Mouse (Mus musculus) CH12.LX (cell line): Measurements from ENCODE around the gene Bcdin3d. TPM values are rescaled to one million over a fixed set of nuclear protein-coding genes. Genes with fewer than 3 reads are reported as not detected.

Experiments used
- DNase-seq: peaks from one replicate; pipeline ENCODE4 v3.0.0-alpha.2; 2013; ENCODE audit errors: extremely low read depth
- H3K27ac ChIP-seq: 2 replicates; pipeline ENCODE4 v1.5.1; 2012; ENCODE audit warnings: low read depth, mild to moderate bottlenecking, control low read depth, moderate library complexity; ENCODE audit not compliant: insufficient read depth
- H3K27me3 ChIP-seq: replicated peaks from 2 replicates; pipeline ENCODE3; 2012; ENCODE audit warnings: inconsistent platforms
- H3K36me3 ChIP-seq, 2 experiments: replicated peaks in 1 of 2; 2 replicates each; pipeline versions ENCODE3 to v1.6.1; 2012; ENCODE audit warnings: inconsistent platforms in 1 of 2, low read length in 1 of 2, mild to moderate bottlenecking in 1 of 2, mixed read lengths in 1 of 2, moderate library complexity in 1 of 2; ENCODE audit not compliant: control insufficient read depth in 1 of 2, insufficient read depth in 1 of 2
- H3K4me1 ChIP-seq, 2 experiments: 2 replicates each; pipeline ENCODE4 v1.6.1; 2012; ENCODE audit warnings: inconsistent platforms in 1 of 2, moderate library complexity in 1 of 2; ENCODE audit not compliant: insufficient read depth in 2 of 2, control insufficient read depth in 1 of 2
- H3K4me2 ChIP-seq: 2 replicates; pipeline ENCODE4 v1.6.1; 2012; ENCODE audit warnings: low read depth, mild to moderate bottlenecking, control low read depth; ENCODE audit not compliant: poor library complexity, insufficient read depth, severe bottlenecking
- H3K4me3 ChIP-seq, 3 experiments: fragments of 150-350 bp in 1 of 3; sonication (generic) in 1 of 3; replicated peaks in 1 of 3; 2 replicates each; pipeline versions ENCODE3 to v1.5.1; 2011 to 2012; ENCODE audit warnings: low read depth in 2 of 3, low read length in 2 of 3, mild to moderate bottlenecking in 2 of 3, moderate library complexity in 2 of 3, control low read depth in 1 of 3, improper control_type of control experiment in 1 of 3, inconsistent platforms in 1 of 3, mixed read lengths in 1 of 3; ENCODE audit not compliant: poor library complexity in 1 of 3
- H3K79me2 ChIP-seq: replicated peaks from 2 replicates; pipeline ENCODE4 v1.6.1; 2012; ENCODE audit warnings: mild to moderate bottlenecking, moderate library complexity; ENCODE audit not compliant: control insufficient read depth, poor library complexity, insufficient read depth, severe bottlenecking; ENCODE audit errors: extremely low read depth
- H3K9ac ChIP-seq: 2 replicates; pipeline ENCODE4 v1.6.1; 2012; ENCODE audit warnings: low read depth, mild to moderate bottlenecking, control low read depth, moderate library complexity; ENCODE audit not compliant: insufficient read depth
- H3K9me3 ChIP-seq: replicated peaks from 2 replicates; pipeline ENCODE3; 2012; ENCODE audit warnings: low read length, inconsistent platforms, mixed read lengths
- BHLHE40 ChIP-seq: IDR thresholded peaks from 2 replicates; pipeline ENCODE4 v1.6.1; 2011; ENCODE audit warnings: mild to moderate bottlenecking, low read depth, low read length, improper control_type of control experiment
- CHD1 ChIP-seq: IDR thresholded peaks from 2 replicates; pipeline ENCODE4 v1.6.1; 2012; ENCODE audit warnings: low read depth, low read length, improper control_type of control experiment, inconsistent platforms
- CHD2 ChIP-seq: IDR thresholded peaks from 2 replicates; pipeline ENCODE4 v1.6.1; 2011; ENCODE audit warnings: low read length, improper control_type of control experiment
- ELF1 ChIP-seq: IDR thresholded peaks from 2 replicates; pipeline ENCODE4 v1.6.1; 2014; ENCODE audit warnings: low read depth, mild to moderate bottlenecking, inconsistent platforms, low read length, improper control_type of control experiment
- EP300 ChIP-seq: IDR thresholded peaks from 2 replicates; pipeline ENCODE4 v1.6.1; 2011; ENCODE audit warnings: low read length, improper control_type of control experiment
- ETS1 ChIP-seq: conservative IDR thresholded peaks from 2 replicates; pipeline ENCODE4 v1.6.1; 2012; ENCODE audit warnings: low read depth, mild to moderate bottlenecking, inconsistent platforms, low read length, improper control_type of control experiment, moderate library complexity
- GABPA ChIP-seq: IDR thresholded peaks from 2 replicates; pipeline ENCODE4 v1.6.1; 2012; ENCODE audit warnings: low read depth, low read length, improper control_type of control experiment, inconsistent platforms; ENCODE audit not compliant: insufficient replicate concordance
- JUND ChIP-seq: conservative IDR thresholded peaks from 2 replicates; pipeline ENCODE4 v1.6.1; 2011; ENCODE audit warnings: low read depth, low read length, improper control_type of control experiment
- MAZ ChIP-seq: IDR thresholded peaks from 2 replicates; pipeline ENCODE4 v1.6.1; 2012; ENCODE audit warnings: low read depth, mild to moderate bottlenecking, inconsistent platforms, low read length, improper control_type of control experiment, moderate library complexity
- MXI1 ChIP-seq: IDR thresholded peaks from 2 replicates; pipeline ENCODE4 v1.6.1; 2011; ENCODE audit warnings: mild to moderate bottlenecking, low read depth, low read length, improper control_type of control experiment
- MYC ChIP-seq: IDR thresholded peaks from 2 replicates; pipeline ENCODE4 v1.6.1; 2011; ENCODE audit warnings: low read depth, mild to moderate bottlenecking, improper control_type of control experiment, low read length
- NELFE ChIP-seq: IDR thresholded peaks from 2 replicates; pipeline ENCODE4 v1.6.1; 2011; ENCODE audit warnings: low read depth, low read length, improper control_type of control experiment
- NRF1 ChIP-seq: IDR thresholded peaks from 2 replicates; pipeline ENCODE4 v1.6.1; 2014; ENCODE audit warnings: low read depth, mild to moderate bottlenecking, inconsistent platforms, low read length, improper control_type of control experiment, moderate library complexity
- PAX5 ChIP-seq: IDR thresholded peaks from 2 replicates; pipeline ENCODE4 v1.6.1; 2012; ENCODE audit warnings: low read length, inconsistent platforms, mixed read lengths
- POLR2AphosphoS2 ChIP-seq: IDR thresholded peaks from 2 replicates; pipeline ENCODE4 v1.6.1; 2011; ENCODE audit warnings: low read depth, low read length, improper control_type of control experiment
- RCOR1 ChIP-seq: conservative IDR thresholded peaks from 2 replicates; pipeline ENCODE4 v1.6.1; 2012; ENCODE audit warnings: low read depth, mild to moderate bottlenecking, inconsistent platforms, low read length, improper control_type of control experiment
- SIN3A ChIP-seq: IDR thresholded peaks from 2 replicates; pipeline ENCODE4 v1.6.1; 2012; ENCODE audit warnings: low read length, improper control_type of control experiment, inconsistent platforms
- TBP ChIP-seq: conservative IDR thresholded peaks from 2 replicates; pipeline ENCODE4 v1.6.1; 2011; ENCODE audit warnings: low read depth, low read length, improper control_type of control experiment
- UBTF ChIP-seq: IDR thresholded peaks from 2 replicates; pipeline ENCODE4 v1.6.1; 2012; ENCODE audit warnings: low read depth, mild to moderate bottlenecking, inconsistent platforms, low read length, improper control_type of control experiment, moderate library complexity
- USF2 ChIP-seq: conservative IDR thresholded peaks from 2 replicates; pipeline ENCODE4 v1.6.1; 2011; ENCODE audit warnings: low read depth, low read length, improper control_type of control experiment
- ZC3H11A ChIP-seq: IDR thresholded peaks from 2 replicates; pipeline ENCODE4 v1.6.1; 2012; ENCODE audit warnings: low read depth, mild to moderate bottlenecking, inconsistent platforms, low read length, improper control_type of control experiment
- ZKSCAN1 ChIP-seq: IDR thresholded peaks from 2 replicates; pipeline ENCODE4 v1.6.1; 2012; ENCODE audit warnings: low read depth, inconsistent platforms, low read length, improper control_type of control experiment, borderline replicate concordance
- ZMIZ1 ChIP-seq: IDR thresholded peaks from 2 replicates; pipeline ENCODE4 v1.6.1; 2012; ENCODE audit warnings: low read depth, mild to moderate bottlenecking, inconsistent platforms, low read length, improper control_type of control experiment
- dilution Hi-C: fragments of 300-500 bp; cut with MboI; formaldehyde crosslinking; loops from 2 replicates; pipeline ENCODE4 v1.14.3; 2020; ENCODE audit warnings: low sequenced_read_pairs; ENCODE audit not compliant: extremely low pct_unique_long_range_greater_than_20kb, extremely low pct_ligation_motif_present
- in situ Hi-C: fragments of 300-500 bp; cut with MboI; formaldehyde crosslinking; loops from 3 replicates; pipeline ENCODE4 v1.14.3; 2019; ENCODE audit warnings: low sequenced_read_pairs, low pct_ligation_motif_present, low pct_unique_long_range_greater_than_20kb, mixed read lengths
- polyA plus RNA-seq: library from polyadenylated mRNA; unstranded; fragments of >175 nt; gene quantifications from 2 replicates; pipeline ENCODE4 v1.2.1, GENCODE M21; 2012; ENCODE audit warnings: low read depth; ENCODE audit not compliant: insufficient read length
- total RNA-seq, 2 experiments: library from RNA; depleted of rRNA; stranded (reverse); fragments of 300-350 nt in 1 of 2; fragments of >200 nt in 1 of 2; gene quantifications; 2 replicates each; pipeline ENCODE4 v1.2.3; 2012 to 2014

Gene Bcdin3d
- total and polyA plus RNA-seq, 3 experiments, result 13.8 to 15.3 (median 14.2) TPM

- Histone ChIP-seq H3K36me3 (peaks cover 4 to 69% of the 10 kb centered on the region in 2 experiments), H3K27ac (no peak overlapping the region), H3K9ac (no peak overlapping the region), H3K4me1 (peaks cover 6 to 27% of the 10 kb centered on the region in 2 experiments; a peak in 3 of 4 replicates), H3K9me3 (no peaks in the 10 kb centered on the region), H3K4me2 (no peak overlapping the region), H3K4me3 (no peak overlapping the region), H3K27me3 (no peaks in the 10 kb centered on the region), H3K79me2 (no peaks in the 10 kb centered on the region)
- dilution Hi-C loops, result no loop called here
- in situ Hi-C loops, result no loop called here
- DNase-seq, result no peak
- TF ChIP-seq ELF1 (no peak), JUND (no peak), MXI1 (no peak), USF2 (no peak), NRF1 (no peak), ETS1 (no peak), ZMIZ1 (no peak), MYC (no peak), MAZ (no peak), NELFE (no peak), ZC3H11A (no peak), UBTF (no peak), POLR2AphosphoS2 (no peak), RCOR1 (no peak), TBP (no peak), BHLHE40 (no peak), ZKSCAN1 (no peak), PAX5 (no peak)
Observed at GRCm38 (mm10) chr15:99430394-99430793, 44.1 kb downstream of the Bcdin3d start.

GRCm38 (mm10) chr15:99423884-99424283, 50.6 kb downstream of the Bcdin3d start:
- Histone ChIP-seq H3K4me3 (no peak overlapping the region), H3K9ac (no peak overlapping the region), H3K79me2 (no peaks in the 10 kb centered on the region), H3K27me3 (no peaks in the 10 kb centered on the region)
- in situ Hi-C loops, result loop anchor here (5.0 kb wide), 1 partner anchor 43 kb away; no protein-coding TSS in a partner anchor
- TF ChIP-seq CHD1 (no peak), SIN3A (no peak), BHLHE40 (no peak), CHD2 (no peak), EP300 (no peak), GABPA (no peak)
- TF ChIP-seq, all 38 proteins: peak for 0
- Histone ChIP-seq H3K27ac (no peak overlapping the region), H3K4me1 (peaks cover 0 to 9% of the 10 kb centered on the region in 2 experiments; a peak in 1 of 4 replicates), H3K4me2 (no peak overlapping the region), H3K9me3 (no peaks in the 10 kb centered on the region), H3K36me3 (peaks cover 0 to 64% of the 10 kb centered on the region in 2 experiments)
- no peak for DNase-seq
- dilution Hi-C loops, result no loop called here
